Mouse (Mus musculus): ENCODE data around the gene Spon2.

Spon2 gene

DNA sequence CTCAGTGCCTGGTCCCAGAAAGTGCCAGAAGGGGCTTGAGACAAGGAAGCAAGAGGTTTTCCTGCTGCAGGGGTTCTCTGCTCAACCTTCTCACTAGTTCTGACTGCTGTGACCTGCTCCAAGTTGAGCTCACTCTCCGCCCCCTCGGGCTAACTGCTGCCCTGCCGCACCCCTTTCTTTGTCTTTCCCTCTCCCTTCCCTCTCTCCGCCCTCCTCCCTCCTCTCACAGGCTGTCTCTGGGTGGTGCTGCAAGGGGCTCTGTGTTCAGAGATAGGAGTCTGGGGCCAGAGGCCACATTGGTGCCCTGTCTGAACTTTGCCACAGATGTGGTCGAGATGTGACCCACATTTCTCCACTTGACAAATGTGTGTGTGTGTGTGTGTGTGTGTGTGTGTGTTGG, at the start of gene Spon2:
Gene Spon2 (minus strand): TSS at position 375 of the 400 bp plus-strand sequence.
- DNase-seq (ENCODE audit: low spot score in 2 of 2): no peak

DNA sequence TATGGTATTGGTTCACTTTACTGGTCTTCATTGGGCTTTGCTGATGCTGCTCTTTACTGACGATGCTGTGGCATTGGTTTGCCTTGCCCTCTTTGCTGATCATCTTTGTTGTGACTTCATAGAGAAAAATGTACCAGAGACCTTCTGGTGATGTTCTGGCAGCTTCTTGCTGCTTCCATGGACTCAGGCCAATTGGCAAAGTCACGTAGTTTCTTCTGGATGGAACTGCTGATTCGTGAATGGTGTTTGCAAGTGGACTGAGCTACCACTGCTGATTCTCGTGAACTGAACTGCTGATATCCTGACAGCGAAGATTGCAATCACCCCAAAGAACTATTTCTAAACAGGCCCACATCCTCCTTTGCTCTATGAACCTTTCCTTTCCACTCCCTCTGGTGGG, 36.2 kb upstream of the Spon2 start:
- DNase-seq (ENCODE audit: low spot score in 2 of 2): no peak

DNA sequence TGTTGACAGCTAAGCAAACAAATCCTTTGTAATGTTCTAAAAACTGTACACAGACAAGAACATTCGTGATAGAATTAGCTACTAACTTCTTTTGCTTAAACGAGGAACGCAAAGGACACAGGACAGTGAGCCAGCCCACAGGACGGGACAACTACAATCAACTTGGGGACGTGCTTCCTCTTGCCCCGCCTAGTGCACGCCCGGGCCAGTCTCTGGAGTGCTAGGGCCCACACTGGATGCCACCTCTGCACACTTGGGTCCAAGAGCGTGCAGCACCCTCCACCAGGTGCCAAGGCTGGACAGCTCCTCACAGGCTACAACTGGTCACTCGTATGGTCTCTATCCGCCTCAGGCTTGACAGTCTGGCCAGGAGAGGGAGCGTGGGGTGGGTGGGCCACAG, 29.9 kb upstream of the Spon2 start:
- DNase-seq (ENCODE audit: low spot score in 2 of 2): no peak

DNA sequence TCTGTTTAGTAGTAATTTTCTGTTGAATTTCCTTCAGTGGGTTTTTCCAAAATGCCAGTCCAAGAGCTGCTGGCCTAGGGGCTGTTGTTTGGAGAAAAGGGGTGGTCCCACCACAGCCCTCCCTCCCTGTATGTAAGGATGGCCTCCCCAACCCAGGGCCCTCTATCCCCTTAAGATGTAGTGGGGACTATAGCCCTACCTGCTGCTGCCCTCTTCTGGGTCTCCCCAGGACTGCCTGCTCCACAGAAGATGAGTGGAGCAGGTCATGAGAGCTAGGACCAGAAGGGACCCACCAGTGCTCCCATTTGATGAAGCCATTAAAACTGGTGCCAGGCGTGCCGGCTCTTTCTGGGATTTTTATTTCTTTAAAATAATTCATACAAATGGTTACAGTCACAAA, 29.1 kb upstream of the Spon2 start:
- no peak for DNase-seq (ENCODE audit: low spot score in 2 of 2)

DNA sequence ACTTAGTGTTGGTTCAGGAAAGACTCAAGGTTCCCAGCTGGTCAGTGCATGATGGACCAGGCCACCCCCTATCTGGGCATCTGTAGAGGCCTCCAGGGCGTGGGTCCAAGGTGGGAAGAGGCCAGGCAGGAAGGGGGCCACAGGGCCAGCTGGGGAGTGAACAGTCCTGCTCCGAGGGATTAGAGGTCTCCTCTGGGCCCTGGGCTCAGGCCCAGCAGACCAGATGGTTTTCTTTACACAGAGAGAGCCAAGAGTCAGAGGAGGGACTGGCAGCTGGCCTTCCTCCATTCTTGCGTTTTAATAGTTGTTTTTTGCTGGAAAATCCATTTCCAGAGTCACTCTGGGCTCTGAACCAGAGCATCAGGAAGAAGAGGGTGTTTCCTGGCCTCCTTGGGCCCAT, 27.4 kb upstream of the Spon2 start:
- DNase-seq (ENCODE audit: low spot score in 2 of 2): peak; percentile 22 to 25

DNA sequence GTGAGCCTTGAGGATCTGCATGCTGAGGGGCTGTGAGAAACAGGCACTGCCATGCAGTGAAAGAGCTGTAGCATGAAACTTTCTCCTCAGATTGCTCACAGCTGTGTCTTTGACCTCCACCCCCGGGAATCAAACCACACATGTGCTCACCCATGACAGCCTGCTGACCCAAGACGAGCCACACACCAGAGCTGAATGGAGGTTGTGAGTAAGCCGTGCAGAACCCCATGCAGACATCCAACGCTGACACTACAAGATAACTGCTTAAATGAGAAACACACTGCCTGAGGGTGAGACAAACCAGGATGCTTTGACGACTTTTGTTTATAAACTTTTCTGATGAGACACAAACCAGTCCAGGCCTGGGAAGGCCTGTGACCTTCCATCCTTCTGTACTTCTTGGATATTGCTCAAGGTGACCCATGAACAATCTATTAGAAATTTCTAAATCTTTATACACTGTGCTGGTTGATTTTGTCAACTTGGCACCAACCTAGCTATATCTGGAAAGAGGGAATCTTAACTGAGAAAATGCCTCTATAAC, 26.2 kb upstream of the Spon2 start:
- DNase-seq (ENCODE audit: low spot score in 2 of 2): no peak

DNA sequence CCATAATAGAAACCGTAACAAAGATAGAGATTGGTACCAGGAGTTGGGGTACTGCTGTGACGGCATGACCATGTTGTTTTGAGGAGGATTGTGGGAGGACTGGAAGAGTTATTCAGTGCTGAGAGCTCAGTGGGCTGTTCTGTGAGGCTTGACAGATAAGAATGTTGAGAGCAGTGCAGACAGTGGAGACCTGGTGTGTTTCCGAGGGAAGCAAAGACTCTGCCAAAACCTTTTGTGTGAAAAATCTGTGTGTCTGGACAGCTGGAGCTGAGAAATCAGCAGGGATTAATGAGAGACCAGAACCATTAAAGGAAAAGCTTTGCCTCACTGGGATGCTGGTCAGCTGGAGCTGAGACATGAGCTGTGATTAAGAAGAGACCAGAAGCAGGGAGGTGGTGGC, 21.7 kb upstream of the Spon2 start:
- no peak for DNase-seq (ENCODE audit: low spot score in 2 of 2)

DNA sequence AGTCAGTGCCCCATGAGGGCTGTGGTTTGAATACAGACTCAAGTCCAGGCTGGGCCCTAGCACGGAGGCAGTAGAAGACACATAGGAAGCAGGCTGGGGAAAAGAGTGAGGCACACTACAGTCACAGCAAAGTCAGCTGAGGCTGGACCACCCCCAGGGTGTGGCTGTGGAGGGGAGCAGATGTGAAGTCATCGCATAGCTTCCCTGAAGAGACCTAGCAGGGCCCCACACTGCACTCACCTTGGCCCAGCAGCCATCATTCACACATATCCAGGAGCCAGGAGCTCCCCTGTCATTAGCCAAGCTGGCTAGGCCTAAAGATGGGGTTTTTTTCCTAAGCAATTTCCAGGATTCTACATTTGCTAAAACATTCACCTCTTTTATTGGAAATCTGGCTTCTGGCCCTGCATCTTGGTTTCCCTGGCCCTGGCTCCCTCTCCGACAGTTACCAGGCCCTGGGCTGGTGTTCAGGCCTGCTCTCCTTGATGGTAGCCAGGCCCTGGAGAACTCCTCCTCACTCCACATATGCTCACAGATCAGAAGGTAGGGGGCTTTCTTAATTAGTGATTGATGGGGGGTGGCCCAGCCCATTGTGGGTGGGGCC, 21.0 kb upstream of the Spon2 start:
- DNase-seq (ENCODE audit: low spot score in 2 of 2): no peak

DNA sequence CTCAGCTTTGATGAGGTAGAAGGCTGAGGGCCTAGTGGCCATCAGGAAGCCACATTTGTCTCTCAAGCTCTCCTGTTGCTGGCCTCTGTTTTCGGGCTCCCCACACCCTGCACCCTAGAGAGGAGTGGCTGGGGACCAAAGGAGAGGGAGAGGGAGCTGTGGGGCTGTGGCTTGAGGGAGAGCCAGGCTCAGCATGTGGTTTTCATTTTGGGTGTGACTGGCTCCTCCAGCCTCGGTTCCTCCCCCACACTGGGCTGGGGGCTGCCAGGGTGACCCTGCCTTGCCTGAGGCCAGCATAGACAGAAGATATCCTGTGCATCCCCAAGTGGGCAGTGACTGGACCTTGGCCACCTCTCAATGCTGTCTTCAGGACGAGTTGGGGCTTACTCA, 20.0 kb upstream of the Spon2 start:
- no peak for DNase-seq (ENCODE audit: low spot score in 2 of 2)

DNA sequence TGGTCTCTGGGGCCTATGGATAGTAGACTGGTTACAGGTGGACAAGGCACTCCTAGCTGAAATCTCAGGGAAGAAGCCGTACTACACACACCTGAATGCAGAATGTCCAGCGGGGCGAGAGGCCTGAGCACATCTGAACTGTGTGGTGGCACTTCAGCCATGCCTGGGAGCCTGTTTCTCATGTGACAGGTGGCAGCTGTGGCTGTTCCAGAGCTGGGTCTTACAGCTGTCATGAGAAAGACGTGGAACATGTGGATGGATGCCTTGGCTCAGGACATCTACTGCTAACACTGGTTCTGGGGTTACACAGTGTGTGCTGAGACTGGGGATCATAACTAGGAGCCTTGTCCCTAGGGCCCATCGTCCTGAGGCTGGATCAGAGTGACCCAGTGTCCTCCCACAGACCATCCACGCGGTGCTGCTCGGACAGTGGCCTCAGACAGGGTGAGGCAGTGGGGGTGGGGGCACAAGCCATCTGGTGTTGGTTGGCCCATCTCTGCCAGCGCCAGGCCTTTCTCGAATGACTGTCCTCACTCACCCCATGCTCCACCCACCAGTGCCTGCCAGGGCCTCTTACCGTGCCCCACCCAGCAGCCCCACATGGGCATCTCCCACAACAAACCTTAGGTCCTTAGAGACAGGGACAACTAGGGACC, 19.5 kb upstream of the Spon2 start:
- DNase-seq (ENCODE audit: low spot score in 2 of 2): no peak

DNA sequence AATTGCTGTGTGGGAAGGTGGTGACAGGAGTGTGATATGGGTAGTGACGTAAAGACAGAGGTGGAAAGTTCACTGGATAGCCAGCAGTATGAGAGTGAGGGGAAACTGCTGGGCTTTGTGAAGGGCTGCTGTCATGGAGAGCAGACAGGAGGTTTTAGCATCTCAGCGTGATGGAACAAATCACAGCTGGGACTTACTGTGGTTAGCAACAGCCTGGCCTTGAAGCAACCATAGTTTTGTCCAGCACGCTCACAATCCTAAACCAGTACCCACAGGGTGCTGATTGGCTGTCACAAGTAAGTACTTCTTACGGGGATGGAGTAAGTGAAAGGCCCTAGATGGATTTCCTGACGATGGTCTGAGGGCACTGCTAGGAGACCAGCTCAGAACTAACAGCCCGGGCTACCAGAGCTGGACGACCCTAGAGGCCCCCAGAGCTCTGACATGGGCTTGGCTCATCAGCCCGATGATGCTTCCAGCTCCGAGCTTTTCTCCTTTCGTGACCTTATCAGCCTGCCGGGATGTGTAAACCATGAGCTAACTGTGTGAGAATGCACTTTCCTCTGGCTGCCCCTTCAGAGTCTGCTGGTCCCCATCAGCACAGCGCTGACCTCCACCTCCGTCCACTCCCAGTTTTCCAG, 16.3 kb upstream of the Spon2 start:
- DNase-seq (ENCODE audit: low spot score in 2 of 2): no peak

DNA sequence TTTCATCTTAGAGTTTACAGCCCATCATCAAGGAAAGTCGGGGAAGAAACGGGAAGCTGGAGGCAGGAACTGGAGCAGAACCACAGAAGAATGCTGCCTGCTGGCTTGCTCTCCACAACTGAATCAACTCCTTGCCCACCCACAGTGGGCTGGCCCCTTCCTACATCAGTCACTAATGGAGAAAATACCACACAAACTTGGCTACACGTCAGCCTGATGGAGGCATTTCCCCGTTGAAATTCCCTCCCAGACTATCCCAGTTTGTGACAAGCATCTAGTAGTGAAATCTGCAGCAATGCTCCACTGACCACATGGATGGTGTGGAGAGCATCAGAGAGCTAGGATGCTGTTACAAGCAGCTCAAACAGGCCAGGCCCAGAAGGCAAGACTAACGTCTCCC, 14.5 kb upstream of the Spon2 start:
- no peak for DNase-seq (ENCODE audit: low spot score in 2 of 2)

DNA sequence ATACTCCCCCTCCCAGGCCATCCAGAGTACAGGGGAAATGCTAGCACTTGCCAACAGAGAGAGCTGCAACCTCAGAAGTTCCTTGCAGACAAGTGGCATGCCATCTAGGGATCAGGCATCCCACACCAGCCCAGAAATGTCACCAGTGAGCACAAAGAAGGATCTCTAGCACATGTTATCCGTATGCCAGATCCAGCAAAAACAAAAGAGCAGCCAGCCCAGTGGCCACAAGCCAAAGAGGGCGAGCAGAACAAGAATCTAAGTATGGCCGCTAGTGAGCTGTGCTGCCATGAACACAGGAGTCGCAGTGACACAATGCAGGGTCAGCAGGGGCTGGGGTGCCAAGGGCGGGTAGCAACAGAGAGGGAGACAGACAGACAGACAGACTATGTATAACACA, 12.0 kb upstream of the Spon2 start:
- no peak for DNase-seq (ENCODE audit: low spot score in 2 of 2)

DNA sequence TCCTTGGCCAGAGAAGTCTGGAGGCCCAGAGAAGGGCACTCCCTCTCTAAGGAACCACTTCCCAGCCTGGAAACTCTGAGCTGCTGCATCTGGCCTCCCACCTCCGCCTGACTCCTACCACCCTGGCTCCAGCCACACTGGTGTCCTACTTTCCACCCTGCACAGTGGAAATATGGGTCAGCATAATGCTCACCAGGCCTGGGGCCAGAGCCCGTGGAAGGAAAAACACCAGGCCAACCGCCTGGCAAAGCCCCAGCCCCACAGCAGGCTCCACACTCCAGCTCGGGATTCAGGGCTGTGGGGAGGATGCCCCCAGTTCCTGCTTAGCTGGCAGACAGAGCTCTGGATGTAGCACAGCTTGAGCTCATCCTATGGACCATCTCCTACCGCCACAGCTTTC, 10.2 kb upstream of the Spon2 start:
- DNase-seq (ENCODE audit: low spot score in 2 of 2): peak; percentile 47 to 54

DNA sequence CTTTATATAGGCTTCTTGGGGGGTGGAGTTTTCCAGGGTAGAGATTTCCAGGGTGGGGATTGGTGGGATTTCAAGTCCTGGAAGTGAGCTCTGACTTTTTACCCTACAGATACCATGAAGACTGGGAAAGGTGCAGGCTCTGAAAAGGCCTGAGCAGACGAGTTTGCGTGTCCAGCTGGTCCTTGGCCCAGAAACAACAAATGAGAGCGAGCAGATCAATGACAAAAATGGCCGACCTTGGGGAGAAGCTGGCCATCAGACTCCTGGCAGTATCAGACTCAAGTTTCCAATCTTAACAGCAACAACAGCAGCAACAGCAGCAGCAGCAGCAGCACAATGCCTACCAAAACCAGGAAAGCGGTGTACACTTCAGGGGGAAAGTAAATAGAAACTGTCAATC, 7.4 kb upstream of the Spon2 start:
- no peak for DNase-seq (ENCODE audit: low spot score in 2 of 2)

DNA sequence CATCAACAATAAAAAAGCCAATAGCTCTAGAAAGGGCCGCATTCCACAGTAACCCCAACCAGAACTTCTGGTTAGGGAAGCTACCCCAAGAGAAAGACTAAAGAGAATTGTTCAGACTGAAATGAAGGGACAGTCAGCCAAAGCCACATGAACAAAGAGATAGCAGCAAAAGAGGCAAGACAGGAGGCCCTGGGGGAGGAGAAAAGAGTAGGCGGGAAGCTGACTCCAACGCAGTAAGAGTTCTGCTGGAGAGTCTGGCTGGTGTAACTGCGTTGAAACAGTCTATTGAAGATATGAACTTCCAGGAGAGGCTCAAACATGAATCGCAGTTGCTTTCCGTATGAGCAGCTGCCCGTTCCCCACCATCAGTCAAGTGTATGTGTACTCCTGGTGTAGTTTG, 6.2 kb upstream of the Spon2 start:
- DNase-seq (ENCODE audit: low spot score in 2 of 2): no peak

DNA sequence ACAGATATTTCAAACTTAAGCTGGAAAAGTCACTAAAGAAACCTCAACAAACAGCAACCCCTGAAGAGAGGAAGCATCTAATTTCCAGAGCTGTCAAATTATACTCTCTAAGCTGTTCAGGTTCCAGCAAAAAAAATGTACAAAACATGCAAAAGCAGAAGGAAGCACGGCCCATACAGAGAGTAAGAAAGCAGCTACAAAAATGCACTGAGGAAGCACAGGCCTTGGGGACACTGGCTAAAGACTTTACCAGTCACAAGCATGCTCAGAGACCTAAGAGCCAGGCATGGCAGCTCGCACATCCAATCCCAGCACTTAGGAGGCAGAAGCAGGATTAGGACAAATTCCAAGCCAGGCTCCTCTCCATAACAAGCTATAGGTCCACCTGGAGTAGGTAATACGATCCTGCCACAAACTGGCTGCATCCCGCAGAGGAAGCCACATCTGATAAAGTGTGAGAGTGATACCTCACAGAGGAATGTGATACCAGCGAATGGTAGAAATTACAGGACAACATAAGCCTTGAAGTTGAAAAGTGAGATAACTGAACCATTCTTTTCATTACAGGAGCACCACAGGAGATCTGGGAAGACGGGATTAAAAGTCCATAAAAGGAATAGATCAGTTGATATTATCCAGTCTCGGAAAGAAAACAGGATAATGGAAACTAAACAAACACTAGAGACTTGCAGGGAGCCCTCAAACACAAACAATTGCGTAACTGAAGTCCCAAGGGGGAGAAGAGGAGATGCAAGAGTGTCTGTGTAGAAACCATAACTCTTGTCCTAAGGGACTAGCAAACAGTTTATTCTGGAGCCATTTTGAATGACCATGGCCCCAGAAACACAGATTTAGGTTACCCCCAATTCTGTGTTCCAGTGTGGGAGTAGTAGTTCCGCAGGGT, 4.8 kb upstream of the Spon2 start:
- DNase-seq (ENCODE audit: low spot score in 2 of 2): no peak

DNA sequence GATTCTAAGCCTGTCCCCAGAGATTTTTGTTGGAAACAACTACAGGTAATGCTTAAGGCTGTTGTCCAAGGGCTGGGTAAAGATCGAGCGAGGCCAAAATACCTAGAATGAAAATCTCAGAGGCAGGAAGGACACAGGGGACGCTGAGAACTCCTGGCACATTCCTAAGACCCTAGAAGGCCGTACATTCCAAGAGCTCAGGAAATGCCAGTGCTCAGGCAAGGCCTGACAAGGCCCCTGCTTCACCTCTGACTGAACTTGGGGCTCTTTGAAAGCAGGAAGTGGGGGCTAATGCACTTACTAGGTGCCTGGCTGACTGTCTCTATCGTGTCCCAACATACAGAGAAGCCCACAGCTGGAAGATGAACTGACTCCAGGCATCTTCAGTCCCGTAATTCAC, 4.1 kb upstream of the Spon2 start:
- no peak for DNase-seq (ENCODE audit: low spot score in 2 of 2)

DNA sequence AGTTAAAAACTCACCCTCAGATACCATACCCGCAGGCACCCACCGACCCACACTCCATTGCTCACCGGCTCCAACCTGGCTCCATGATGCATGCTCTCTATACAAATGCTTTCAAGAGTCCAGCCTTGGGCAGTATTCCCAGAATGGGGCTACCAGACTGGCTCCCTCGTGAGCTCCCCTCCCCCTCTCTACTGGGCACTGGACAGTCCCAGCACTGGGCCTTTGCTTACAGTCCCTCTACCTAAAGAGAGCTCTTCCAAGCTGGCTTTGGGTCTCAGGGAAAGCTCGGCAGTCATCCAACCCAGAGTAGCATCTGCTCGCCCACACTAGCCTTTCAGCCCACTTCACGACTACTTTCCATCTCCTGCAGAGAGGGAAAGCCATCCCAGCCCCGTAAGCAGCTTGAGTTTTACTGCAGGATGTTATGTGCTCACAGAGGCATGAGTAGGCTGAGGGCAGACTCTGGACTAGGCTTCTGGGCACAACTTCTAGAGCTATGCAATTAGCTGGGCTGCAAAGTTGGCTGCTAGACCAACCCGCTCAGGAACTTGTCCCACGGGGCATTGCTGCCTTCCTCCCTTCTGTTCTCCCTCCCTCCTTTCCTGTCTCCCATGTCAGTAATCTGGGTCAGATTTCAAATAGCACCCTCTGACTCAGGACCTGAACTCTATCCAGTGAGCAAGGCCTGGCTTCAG, 2.2 kb upstream of the Spon2 start:
- DNase-seq (ENCODE audit: low spot score in 2 of 2): peak; percentile 50 to 76

DNA sequence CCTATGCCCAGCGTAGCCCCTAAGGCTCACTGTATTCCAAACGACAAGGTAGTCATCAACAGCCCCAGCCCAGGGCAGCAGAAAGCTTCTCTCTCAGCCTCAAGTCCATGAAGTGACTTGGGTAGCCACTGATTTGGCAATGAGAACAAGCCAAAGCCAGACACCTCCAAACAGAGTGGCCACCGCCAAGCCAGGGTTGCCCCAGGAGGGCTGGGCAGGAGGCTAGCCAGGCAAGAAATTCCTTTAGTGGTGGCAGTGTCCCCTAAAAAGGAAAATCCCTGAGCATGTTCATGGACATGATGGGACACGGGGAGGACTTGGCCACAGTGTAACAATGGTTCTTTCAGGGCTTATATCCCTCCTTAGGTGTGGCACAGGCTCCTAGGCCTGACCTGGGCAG, 1.6 kb upstream of the Spon2 start:
- DNase-seq (ENCODE audit: low spot score in 2 of 2): no peak

DNA sequence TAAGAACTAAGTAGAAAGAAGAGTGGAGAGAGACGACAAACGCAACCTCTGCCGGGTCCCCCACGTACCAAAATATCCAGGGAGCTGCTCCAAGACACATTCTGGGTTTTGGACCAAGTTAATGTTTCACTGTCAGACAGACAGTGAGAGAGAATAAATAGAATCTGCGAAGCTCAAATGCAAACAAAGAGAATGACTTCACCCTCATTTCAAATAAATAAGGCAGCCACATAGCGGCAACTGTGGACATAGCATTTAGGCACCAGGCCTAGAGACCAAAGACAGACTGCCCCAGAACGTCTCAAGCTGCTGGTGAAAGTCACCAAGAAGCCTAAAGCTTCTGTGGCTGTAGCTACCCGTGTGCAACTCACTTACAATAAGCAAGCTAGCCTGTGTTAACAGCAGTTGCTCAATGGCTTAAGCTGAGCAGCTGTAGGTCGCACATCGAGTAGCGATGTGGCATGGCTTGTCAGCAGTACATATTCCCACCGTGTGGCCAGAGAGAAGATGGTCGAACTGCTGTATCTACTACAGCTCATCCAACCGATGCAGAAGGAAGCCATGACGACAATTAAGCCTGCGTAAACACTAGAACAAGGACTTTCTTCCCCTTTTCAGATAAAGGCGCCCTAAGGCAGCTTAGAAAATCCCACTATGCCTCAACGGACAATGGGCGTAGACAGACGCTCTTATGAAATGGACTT, 643 bp upstream of the Spon2 start:
- no peak for DNase-seq (ENCODE audit: low spot score in 2 of 2)

Measured in right cerebral cortex, postnatal 36 days (tissue).